Mouse (Mus musculus): Measurements from ENCODE around the gene Pdcd5.

Gene Pdcd5

DNA sequence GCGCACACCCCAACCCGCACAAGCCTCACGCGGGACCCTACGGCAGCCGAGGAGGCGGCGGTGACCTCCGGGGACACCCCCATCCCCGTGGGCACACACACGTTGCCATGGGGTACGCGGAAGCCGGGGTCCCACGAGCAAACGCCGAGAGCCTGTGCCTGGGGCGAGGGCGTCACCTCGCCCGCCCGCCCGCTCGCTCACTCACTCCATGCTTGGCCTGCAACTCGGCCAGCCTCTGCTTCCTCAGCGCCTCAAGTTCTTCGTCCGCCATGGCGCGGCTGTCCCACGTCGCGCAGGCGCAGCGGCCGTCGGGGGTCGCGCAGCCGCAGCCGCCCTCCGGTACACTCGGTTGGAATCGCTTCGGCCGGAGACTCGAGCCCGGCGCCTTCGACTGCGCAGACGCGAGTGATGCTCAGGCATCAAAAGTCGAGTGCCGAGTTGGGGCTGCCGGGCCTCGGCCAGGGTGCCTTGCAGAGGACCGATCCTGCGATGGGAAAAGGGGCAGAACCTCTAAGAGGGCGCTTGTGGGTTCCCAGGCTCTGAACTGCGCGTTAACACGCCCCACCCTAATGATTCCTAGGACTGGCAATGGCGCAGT is at the start of gene Pdcd5:
TSS of gene Pdcd5 (minus strand) at position 421 of the 598 bp plus-strand sequence.
- DNase-seq (ENCODE audit: low spot score) = peak; percentile 93

DNA sequence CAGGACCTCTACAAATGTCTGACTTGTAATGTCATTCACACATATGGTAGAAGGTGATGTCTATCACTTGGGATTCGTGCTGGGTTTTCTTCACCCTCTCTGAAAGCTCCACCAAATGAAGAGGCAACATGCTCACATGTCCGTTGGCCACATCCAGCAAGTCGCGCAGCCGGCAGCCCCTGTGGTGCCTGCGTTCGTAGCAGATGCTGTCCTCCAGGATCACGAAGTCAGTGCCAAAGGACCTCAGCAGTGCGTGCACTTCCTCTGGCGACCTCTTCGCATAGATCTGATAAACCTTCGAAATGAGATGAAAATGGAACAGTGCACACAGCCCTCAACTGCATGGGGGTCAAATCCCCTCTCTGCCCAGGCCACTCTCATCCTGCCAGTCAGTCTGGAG is 45.3 kb upstream of the Pdcd5 start:
- DNase-seq (ENCODE audit: low spot score) = no peak

GRCm38 (mm10) chr7:35692117-35692516 is 44.8 kb upstream of the Pdcd5 start:
- no peak for DNase-seq (ENCODE audit: low spot score)

DNA sequence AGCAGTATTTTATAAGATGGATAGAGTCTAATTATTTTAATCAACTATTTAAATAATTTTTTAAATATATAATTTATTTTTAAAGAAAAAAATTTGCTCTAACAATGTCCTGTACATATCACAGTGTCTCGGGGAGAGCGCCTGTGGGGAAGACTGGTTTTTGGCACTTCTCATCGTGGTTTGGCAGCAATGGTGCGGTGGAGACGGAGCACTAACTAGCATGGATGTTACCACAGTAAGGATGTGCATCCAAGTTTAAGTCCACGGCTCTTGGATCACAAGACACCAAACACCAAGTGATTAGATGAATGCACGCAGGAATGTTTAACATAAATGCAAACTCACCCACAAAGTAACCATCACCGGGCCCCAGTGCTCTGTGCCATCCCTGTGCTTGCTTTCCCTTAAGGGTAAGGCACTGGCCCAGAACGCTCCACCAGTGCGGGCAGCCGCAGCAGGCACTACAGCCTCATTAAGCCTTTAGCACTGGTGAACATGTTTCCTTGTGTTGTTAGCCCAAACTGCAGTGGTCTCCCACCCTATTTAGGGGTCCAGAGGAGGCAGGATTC is 41.5 kb upstream of the Pdcd5 start:
- DNase-seq (ENCODE audit: low spot score) = no peak

DNA sequence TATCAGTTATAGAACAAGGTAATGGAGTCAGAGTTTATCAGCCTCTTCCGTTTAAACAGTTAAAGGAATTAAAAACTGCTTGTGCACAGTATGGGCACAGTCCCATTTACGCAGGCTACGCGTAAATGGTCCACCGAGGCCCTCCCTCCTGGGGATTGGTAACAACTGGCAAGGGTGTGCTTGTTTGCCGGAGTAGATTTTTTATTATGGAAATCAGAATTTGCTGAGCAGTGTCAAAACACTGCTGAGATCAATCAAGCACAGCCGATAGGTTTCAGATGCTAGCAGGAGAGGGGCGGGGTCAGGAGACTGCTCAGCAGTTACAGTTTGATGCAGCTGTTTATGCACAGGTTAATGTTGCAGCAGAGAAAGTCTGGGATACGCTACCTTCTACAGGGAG is 41.0 kb upstream of the Pdcd5 start:
- no peak for DNase-seq (ENCODE audit: low spot score)

- DNase-seq (ENCODE audit: low spot score) = peak; percentile 30
These were observed 39.9 kb upstream of the Pdcd5 start for GRCm38 (mm10) chr7:35687229-35687628.

GRCm38 (mm10) chr7:35686756-35687155 is 39.4 kb upstream of the Pdcd5 start:
- DNase-seq (ENCODE audit: low spot score) = no peak

DNA sequence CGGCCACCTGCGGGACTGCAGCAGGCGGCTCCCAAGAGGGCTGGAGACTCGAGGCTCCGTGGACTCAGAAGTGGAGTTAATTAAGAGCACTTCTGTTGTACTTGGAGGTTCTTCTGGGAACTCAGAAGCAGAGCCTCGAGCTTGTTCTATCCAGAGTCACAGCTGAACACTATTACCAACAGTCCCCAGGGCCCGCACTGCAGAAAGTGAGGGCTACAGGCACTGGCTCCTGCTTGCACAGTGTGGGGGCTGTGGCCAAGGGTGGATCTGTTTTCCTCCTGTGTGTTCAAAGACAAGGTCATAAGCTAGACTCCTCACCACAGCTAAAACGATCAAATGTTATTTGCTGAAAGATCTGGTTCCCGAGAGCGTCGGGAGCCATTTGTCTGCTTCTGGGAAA is 38.9 kb upstream of the Pdcd5 start:
- DNase-seq (ENCODE audit: low spot score) = no peak

DNA sequence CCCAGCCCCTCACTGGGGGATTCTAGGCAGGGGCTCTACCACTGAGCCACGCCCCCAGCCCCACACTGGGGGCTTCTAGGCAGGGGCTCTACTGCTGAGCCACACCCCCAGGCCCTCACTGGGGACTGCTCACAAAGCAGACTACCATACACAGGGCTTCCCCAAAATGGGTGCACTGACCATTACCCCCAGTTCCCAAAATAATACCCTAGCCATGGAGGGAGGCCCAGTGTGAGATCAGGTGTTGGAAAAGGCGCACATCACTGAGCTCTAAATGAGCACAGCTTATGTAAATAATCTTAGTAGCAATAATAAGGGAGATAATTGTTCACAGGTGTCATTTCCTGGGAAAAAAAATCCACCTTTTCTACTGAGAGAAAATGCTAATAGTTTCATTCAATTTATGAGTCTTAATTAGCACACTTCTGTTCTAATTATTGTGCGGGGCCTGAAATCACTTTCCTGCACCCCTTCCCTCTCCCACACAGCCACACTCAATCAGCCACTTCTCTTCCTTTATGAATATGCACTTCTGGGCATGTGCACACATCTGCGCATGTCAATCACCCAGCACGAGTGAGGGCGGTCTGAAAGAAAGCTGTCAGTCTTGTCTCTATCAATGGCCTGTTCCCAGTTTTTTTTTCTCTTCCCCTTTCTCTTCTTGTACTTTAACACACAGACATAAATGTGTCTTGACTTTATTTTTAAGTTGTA is 36.2 kb upstream of the Pdcd5 start:
- no peak for DNase-seq (ENCODE audit: low spot score)

DNA sequence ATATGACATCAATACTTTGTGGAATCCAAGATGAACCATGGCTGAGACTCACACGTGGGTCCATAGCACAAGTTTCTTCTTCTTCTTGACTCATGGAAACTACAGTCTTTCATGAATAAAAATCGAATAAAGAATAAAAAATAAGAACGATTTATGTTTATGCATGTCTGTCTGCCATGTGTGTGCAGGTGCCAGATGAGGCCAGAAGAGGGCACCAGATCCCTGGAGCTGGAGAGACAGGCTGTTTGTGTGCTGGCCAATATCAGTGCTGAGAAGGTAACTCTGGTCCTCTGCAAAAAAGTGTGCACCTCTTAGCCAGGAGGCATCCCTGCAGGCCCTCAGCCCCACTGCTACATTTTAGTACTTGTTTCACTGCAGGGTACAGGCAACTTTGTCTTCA is 34.2 kb upstream of the Pdcd5 start:
- DNase-seq (ENCODE audit: low spot score) = no peak

DNA sequence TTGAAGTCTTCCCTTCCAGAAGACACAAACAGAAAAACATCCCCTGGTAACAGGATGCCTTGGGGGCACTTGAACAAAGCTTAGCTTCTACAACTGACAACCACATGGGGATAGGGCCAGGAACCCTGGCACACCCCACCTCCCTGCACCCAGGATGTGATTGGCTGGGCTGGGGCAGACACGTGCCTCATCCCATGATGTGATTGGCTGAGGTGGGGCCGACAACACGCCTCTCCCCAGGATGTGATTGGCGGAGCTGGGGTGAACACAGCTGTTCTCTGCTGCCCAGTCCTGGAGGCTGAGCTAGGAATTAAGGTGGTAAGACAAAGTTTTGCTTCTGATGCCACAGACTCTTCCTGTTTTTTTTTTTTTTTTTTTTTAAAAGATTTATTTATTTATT is 31.7 kb upstream of the Pdcd5 start:
- no peak for DNase-seq (ENCODE audit: low spot score)

DNA sequence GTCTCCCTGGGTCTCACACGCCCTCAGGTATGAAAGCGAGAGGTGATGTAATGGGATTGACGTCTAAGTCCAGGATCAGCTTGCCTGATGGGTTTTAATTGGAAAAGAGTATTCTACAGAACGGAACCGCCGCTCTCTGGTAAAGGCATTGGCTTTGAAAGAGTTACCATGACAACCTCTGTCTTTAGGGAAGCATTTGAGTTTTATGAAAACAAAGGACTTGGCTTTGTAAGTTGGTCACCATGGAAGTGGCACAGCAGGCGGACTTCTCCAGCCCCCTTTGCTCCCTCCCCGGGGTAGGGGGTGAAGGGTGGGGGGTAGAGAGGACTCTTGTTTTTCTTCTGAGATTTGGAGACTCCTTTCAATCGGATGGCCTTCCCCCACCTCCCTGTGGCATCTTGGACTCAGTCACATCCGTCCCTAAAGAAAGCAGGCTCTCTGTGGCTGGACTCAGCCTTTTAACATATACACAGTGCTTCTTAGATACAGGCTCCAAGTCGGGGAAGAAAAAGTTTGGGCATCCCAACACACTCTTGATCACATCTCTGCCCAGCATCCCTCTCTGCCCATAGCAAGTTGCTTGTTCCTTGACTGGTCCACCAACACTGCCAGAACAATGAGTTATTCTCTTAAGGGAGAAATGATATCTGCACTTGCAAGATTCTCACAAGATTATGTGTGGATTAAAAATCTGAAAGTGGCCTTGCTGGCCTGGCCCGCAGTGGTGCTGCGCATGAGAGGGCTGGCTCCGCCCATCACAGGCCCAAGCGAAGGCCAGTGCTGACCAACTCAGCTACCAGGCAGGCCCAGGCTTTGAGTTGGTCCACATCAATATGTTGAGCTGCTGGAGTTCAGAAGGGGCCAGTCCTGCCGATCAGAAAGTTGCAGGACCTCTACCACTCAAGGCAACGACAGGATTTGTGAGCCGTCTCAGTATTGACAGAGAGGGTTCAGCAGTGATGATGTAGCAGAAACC is 21.0 kb upstream of the Pdcd5 start:
- DNase-seq (ENCODE audit: low spot score) = no peak

GRCm38 (mm10) chr7:35663790-35664376 is 16.6 kb upstream of the Pdcd5 start:
- DNase-seq (ENCODE audit: low spot score) = no peak

DNA sequence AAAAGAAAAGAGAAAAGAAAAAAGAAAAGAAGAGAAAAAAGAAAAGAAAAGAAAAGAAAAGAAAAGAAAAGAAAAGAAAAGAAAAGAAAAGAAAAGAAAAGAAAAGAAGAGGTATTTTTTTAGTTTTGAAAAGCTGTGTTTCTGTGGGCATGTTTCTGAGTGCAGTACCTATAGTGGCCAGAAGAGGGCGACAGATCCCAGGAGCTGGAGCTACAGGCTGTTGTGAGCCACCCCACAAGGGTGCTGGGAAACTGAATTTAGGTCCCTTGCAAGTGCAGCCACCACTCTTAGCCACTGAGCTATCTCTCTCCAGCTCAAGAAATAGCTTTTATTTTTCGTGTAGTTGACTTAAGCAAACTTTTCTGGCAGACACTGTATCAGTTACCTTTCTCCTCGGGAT is 11.9 kb upstream of the Pdcd5 start:
- no peak for DNase-seq (ENCODE audit: low spot score)

DNA sequence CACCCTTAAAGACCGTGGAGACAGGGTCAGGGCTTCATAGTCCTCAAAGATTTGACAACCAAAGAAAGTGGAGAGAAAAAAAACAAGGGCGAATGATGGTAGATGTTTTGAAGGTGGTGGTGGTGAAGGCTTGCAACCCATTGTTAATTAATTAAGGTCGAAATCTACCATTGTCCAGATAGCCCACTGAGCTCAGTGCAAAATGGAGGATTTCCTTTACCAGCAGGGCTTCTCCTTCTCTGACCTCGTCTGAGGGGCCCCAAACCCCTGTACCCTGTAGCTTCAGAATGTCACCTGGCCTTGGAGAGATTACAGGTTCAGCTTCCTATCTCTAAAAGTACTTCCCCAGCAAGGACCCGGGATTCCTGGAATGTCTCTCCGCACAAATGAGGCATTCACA is 10.5 kb upstream of the Pdcd5 start:
- DNase-seq (ENCODE audit: low spot score) = no peak

- no peak for DNase-seq (ENCODE audit: low spot score)
These were observed 4.4 kb upstream of the Pdcd5 start for GRCm38 (mm10) chr7:35651583-35652270.

- DNase-seq (ENCODE audit: low spot score) = no peak
These were observed 3.5 kb upstream of the Pdcd5 start for GRCm38 (mm10) chr7:35650716-35651410.

DNA sequence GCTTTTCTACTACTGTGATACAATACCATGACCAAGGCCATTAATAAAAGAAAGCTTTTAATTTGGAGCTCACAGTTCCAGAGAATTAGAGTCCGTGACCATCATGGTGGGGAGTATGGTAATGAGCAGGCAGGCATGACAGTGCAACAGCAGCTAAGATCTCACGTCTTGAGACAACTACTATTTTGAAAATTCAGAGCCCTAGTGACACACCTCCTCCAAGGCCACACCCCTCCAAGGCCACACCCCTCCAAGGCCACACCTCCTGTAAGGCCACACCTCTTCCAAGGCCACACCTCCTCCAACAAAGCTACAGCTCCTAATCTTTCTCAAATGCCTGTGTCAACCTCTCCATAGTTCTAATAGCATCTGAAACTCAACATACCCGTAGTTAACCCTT is 1.8 kb upstream of the Pdcd5 start:
- DNase-seq (ENCODE audit: low spot score) = peak; percentile 42

DNA sequence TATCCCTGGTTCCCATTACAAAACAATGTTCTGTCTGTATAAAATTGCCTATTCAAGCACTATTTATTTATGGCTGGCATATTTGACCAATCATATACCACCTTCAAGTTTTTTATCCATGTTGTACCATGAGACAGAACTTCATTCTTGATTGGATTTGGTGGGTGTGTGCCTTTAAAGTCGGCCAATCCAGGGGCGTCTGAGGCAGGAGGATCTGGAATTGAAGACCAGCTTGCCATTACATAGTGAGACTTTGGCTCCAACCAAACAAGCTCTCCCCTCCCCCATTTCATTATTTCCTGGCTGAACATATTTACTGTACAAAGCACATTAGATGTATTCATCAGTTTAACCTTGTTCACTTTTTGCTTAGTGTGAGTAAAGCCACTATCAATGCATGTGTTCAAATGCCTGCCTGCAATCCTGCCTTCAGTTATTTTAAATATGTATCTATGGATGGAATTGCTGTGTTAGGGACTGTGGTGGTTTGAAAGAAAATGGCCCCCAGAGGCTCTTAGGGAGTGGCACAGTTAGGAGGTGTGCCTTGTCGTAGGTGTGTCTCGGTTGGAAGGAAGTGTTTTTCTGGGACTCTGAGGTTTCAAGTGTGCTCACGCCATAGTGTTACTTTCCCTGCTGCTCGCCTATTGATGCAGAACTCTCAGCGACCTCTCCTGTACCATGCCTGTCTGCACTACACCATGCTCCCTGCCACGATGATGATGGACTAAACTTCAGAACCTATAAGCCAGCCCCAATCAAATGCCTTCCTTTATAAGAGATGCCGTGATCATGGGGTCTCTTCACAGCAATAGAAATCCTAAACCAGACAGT is 1.1 kb upstream of the Pdcd5 start:
- no peak for DNase-seq (ENCODE audit: low spot score)
